Mouse (Mus musculus): Measurements from ENCODE around the gene Uspl1.

Gene Uspl1

DNA sequence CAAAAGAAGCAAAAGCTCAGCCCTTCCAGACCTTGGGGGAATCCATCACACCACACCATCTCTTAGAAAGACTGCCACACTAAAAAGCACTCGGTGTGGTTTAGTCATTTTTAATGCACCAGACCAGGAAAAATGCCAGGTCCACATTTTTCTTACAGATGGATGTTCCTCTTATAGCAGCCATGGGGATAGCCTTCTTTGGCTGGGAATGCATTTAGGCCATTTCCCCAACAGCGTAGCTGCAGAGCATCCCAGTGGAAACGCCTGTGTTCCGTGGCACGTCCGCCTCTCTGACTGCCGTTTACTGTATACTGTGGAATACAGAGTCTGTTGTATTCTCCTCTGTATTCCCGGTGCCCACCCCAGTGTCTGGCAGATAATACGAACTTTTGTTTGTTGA lies 15.3 kb upstream of the Uspl1 start:
- DNase-seq (ENCODE audit: low spot score) = no peak

- no peak for DNase-seq (ENCODE audit: low spot score)
Measured at GRCm38 (mm10) chr5:149170841-149171588, 13.1 kb upstream of the Uspl1 start.

GRCm38 (mm10) chr5:149172246-149172645 lies 11.9 kb upstream of the Uspl1 start:
- no peak for DNase-seq (ENCODE audit: low spot score)

- DNase-seq (ENCODE audit: low spot score) = no peak
Measured at GRCm38 (mm10) chr5:149174527-149174926, 9.6 kb upstream of the Uspl1 start.

GRCm38 (mm10) chr5:149175736-149176135 lies 8.4 kb upstream of the Uspl1 start:
- DNase-seq (ENCODE audit: low spot score) = no peak

- DNase-seq (ENCODE audit: low spot score) = no peak
Measured at GRCm38 (mm10) chr5:149178095-149178494, 6.1 kb upstream of the Uspl1 start.

GRCm38 (mm10) chr5:149179826-149180225 lies 4.3 kb upstream of the Uspl1 start:
- DNase-seq (ENCODE audit: low spot score) = no peak

GRCm38 (mm10) chr5:149182186-149182870 lies 1.8 kb upstream of the Uspl1 start:
- DNase-seq (ENCODE audit: low spot score) = no peak

DNA sequence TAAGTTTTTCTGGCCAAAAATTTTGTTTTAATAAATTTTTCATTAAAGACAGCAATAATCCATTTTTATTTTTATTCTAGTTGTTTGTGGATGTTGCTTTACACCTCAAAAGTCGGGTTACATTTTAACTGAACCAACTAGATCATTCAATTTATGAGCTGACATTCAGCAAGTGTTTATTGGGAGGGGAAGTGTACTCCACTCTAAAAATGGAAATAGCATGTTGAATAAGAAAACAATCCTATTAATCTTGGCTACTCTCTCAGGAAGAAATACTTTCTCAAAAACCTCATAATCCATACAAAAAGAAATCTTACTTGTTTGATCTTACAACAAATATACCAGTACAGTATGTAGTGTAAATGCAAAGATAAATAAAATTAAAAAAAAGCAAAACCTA lies 1.0 kb upstream of the Uspl1 start:
- no peak for DNase-seq (ENCODE audit: low spot score)

GRCm38 (mm10) chr5:149183721-149184103 lies 438 bp upstream of the Uspl1 start:
- no peak for DNase-seq (ENCODE audit: low spot score)

DNA sequence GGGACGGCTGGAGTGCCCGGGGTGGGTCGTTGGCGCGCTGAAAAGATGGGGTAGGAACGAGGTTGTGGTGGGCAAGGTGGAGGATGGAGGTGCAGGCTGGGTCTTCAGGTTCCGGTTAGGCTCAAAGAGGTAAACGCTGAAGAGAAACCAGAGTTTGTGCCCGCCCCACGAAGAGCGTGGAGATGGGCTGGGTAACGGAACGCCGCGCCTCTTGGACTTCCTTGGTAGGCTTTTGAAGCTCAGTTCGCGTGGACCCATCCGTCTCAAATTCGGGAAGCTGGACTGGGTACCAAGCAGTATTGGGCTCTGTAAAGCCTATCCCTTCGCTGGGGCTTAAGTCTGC lies 665 bp downstream of the Uspl1 start:
- peak; percentile 54 for DNase-seq (ENCODE audit: low spot score)

DNA sequence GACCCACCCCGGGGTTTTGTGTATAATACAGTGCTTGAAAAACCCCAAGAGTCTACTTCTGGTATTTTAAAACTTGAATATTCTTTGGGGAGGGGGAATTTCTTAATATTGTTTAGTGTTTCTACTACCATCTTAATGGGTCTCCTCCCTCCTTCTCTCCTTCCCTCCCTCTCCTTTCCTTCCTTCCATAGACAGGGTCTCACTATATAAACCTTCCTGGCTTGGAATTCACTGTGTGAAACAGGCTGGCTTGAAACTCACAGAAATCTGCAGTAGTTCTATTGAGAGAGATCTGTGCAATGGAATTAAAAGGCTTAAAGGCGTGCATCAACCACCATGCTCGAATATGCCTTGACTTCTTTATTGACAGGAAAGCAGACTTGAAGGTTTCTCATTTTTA lies 1.7 kb downstream of the Uspl1 start:
- no peak for DNase-seq (ENCODE audit: low spot score)

DNA sequence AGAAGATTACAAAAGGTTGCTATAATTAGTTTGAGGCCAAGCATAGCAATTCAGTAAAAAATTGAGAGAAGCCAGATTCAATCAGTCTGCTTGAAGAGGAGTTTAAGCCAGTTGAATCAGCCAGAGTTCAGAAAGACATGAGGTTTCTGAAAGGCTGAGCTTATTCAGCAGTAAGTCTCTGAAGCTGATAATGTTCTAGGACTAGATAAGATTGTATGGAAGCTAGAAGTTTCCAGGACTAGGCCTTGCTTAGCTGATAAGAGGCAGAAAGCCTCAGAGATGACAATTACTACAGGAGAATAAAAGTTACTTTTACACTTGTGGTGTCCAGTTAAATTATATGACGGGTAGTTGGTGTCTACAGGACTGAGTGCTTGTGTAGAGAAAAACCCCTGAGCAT lies 6.0 kb downstream of the Uspl1 start:
- no peak for DNase-seq (ENCODE audit: low spot score)

DNA sequence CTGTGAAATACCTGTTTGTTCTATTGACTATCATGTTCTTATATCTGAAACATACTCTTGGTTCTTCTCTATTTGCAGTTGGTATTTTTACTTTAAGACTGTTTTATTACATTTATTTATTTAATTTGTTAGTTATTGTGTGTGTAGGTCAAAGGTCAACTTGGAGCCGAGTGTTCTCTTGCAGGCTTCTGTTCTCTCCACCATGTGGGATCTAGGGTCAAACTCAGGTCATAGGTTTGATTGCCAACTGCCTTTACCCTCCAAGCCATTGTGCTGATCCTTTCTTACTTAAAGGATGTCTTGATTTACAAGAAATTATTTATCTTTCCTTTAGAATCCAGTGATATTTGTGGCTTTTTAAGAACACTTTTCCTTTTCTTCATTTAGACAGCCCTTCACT lies 12.5 kb downstream of the Uspl1 start:
- DNase-seq (ENCODE audit: low spot score) = no peak

DNA sequence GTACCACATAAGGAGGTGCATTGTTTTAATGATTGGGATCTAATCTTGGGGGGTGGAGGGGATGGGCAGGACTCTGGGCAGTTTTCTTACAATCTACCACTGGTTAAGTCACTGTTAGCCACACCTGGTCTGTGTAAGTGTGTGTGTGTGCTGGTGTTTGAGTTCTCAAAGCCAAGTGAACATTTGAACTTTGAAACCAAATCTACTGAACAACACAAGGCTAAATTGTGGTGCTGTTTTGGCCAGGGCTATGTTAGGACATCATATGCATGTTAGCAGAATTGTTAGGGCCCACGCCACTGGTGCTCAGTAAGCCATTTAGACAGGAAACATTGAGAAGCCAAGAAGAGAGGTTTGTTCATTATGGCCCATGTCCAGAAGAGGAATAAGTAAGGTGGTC lies 14.6 kb downstream of the Uspl1 start:
- DNase-seq (ENCODE audit: low spot score) = no peak

DNA sequence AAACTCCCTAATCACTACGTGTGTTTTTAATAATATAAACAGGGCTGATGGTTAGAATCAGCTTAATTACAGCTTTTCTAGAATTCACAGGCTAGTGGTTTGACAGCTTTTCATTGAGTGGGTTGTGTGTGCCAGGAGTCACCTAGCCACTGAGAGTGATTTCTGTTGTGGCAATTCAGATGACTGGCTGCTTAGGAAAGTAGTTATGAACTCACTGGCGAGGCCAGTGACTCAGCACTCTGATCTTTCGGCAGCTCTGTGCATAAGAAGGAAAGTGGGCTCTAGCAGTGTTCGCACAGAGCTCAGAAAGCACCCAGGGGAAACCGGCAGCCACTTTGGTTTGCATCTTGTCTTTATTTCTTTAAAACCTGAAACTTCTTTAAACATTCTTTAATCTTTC lies 18.8 kb downstream of the Uspl1 start:
- DNase-seq (ENCODE audit: low spot score) = peak; percentile 22

GRCm38 (mm10) chr5:149203796-149204375 lies 19.7 kb downstream of the Uspl1 start:
- no peak for DNase-seq (ENCODE audit: low spot score)

DNA sequence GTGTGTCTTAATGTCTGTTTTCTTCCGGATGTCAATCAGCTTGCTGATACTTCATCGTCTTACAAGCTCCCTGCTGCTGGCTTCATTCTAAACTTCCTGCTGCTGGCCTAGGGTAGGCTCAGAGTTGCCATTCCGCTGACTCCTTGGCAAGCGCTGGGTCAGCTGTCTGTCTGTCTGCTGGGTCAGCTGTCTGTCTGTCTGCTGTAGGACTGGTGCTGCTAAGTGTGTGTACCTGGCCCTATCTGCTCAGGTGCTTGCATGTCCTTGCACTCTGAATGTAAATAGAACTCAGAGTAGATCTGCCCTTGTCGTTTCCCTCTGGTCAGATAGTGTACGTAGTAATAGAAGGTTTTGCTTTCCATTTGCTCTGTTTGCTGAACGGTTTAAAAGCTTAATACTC lies 20.7 kb downstream of the Uspl1 start:
- no peak for DNase-seq (ENCODE audit: low spot score)

GRCm38 (mm10) chr5:149205265-149205664 lies 21.1 kb downstream of the Uspl1 start:
- no peak for DNase-seq (ENCODE audit: low spot score)

DNA sequence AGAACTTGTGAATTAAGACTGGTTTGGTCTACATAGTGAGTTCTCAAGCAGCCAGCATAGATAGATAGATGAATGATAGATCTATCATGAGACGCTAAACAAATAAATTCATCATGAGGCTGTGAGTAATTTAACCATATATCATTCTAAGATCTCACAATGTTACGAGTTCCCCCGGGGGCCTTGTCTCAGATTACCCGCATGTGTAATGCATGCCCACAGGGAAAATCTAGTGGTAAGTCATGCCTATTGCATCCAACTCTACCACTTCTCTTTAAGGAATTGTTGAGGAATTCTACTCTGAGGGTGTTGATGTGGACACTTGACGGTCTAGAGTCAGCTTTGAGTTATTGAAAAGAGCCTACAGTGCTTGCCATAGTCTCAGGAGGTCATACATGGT lies 22.1 kb downstream of the Uspl1 start:
- no peak for DNase-seq (ENCODE audit: low spot score)

DNA sequence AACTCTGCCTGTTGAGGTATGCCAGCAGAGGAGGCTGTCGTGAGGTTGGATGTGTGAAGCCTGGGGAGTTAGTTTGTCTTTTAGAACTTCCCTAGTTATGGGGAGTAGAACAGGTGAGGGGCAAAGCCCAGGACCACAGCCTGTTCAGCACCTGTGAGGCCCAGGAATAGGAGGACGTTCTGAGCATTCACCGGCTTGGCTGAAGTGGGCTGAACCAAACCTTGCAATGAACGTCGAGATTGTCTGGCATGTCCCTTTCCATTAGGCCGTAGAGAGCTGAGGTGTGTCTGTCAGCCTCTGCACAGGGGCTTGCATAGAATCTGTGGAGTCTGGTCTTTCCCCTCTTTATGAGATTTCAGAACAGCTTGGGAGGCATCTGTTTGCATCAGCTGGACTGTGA lies 23.5 kb downstream of the Uspl1 start:
- no peak for DNase-seq (ENCODE audit: low spot score)

DNA sequence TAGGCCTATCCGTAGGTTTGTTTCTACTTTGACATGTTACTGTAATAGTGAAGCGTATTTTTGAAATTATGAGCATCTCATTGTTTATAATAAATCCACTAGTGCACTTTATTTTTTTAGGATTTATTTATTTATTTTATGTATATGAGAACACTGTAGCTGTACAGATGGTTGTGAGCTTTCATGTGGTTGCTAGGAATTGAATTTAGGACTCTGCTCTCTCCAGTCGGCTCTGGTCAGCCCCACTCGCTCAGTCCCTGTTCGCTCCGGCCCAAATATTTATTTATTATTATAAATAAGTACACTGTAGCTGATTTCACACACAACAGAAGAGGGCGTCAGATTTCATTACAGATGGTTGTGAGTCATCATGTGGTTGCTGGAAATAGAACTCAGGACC lies 24.6 kb downstream of the Uspl1 start:
- DNase-seq (ENCODE audit: low spot score) = no peak

DNA sequence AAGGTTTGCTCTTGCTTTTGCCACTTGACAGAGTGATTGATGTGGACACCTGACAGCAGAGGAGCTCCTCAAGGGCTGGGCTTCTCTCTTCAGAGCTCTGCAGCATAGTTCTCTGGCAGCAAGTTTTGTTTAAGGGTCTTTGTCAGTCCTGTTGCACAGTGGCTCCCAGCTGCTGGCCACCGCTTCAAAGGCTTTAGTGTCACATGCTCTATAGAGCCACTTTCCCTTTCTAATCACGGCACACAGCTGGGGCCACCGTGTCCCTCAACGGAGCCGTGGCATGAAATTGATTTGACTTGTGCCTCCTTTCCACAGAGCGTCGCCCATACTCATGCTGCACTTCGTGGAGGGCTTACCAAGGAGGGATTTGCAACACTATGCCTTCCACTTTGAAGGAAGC lies 25.2 kb downstream of the Uspl1 start:
- DNase-seq (ENCODE audit: low spot score) = no peak

GRCm38 (mm10) chr5:149211041-149211440 lies 26.9 kb downstream of the Uspl1 start:
- DNase-seq (ENCODE audit: low spot score) = no peak

Data from lung, postnatal 25 days (tissue).